Mouse (Mus musculus): ENCODE results near the gene Sipa1l3. TPM values are rescaled to one million over a fixed set of nuclear protein-coding genes. Genes with fewer than 3 reads are reported as not detected.

The Sipa1l3 gene
- polyA plus RNA-seq, 1 experiment from 2014 or later: 15.6 TPM

DNA sequence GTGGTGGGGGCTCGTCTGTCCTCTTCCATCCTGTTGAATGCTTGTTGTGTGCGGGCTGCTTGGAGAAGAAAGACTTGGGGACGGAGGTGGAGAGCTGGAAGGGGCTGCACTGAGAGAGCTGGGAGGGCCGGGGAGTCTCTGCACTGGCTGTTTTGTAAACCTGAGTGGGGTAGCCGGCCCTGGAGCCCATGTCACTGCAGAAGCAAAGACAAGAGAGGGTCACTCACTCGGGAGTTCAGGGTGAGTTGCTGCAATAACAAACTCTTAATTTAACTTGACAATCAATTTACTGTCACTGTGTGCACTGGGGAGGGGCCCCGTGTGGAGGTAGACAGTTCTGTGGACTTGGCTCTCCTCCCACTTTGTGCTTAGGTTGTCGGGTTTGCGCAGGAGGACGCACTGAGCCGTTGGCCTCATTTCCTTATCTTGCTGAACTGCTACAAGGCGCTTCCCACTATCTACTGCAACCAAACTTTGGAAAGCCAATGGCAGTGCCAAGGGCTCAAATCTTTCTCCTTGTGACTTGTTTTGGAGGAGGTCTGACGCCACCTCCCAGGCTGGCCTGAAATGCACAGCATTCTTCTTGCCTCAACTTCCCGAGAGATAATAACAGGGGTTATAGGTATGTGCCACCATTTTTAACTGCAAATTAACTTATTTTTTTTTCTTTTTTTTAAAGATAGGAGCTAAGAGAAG is 179.3 kb downstream of the Sipa1l3 start:
- no peak overlapping the region for H3K4me3 ChIP-seq (ENCODE audit: low read depth, low read length)
- H3K4me1 ChIP-seq (ENCODE audit: control insufficient read depth, insufficient read depth, low read length): peaks cover 12% of the 10 kb centered on the region; the same call in 1 of the 2 replicates
- no peak for ATAC-seq (ENCODE audit: low read depth)
- no peak overlapping the region for H3K4me2 ChIP-seq (ENCODE audit: low read depth, low read length)
- no peak overlapping the region for H3K27ac ChIP-seq (replicated peaks; ENCODE audit: low read depth, low read length)
- H3K9ac ChIP-seq (ENCODE audit: low read depth, low read length): no peak overlapping the region
- 72% methylated on average over 14 of the region's 14 CpGs for WGBS
- 0 out of 2 replicates have a peak, but pooled peaks cover 19% of the 10 kb centered on the region for H3K36me3 ChIP-seq (ENCODE audit: control insufficient read depth, insufficient read depth, low read length)
- DNase-seq (ENCODE audit: low spot score): no peak
- H3K9me3 ChIP-seq (ENCODE audit: control insufficient read depth, low read length): no peaks in the 10 kb centered on the region
- H3K27me3 ChIP-seq (replicated peaks; ENCODE audit: control insufficient read depth, insufficient read depth, low read length): no peaks in the 10 kb centered on the region

DNA sequence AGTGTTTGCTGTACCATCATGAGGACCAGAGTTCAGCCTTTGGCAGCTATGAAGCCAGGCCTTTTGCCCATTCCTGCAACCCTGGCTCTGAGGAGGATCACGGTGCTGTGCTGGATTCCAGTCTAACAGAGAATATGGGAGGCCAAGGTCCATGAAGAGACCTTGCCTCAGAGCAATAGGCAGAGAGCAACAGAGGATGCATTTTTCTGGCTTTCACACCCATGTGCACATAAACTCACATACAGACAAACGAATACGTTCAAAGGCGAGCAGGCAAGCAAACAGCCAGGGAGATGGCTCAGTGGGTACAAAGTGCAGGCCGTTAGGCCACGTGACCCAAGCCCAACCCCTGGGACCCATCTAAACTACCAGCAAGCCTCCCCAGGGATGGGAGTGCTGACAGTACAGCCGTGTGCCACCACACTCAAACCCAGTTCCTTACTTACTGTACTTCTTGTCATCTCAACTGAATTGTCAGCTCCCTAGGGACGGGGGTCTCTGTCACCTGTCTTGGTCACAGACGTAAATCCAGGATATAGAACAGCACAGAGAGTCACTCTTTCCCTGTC is 180.0 kb downstream of the Sipa1l3 start:
- H3K9me3 ChIP-seq (ENCODE audit: control insufficient read depth, low read length): no peaks in the 10 kb centered on the region
- H3K4me2 ChIP-seq (ENCODE audit: low read depth, low read length): no peak overlapping the region
- ATAC-seq (ENCODE audit: low read depth): no peak

DNA sequence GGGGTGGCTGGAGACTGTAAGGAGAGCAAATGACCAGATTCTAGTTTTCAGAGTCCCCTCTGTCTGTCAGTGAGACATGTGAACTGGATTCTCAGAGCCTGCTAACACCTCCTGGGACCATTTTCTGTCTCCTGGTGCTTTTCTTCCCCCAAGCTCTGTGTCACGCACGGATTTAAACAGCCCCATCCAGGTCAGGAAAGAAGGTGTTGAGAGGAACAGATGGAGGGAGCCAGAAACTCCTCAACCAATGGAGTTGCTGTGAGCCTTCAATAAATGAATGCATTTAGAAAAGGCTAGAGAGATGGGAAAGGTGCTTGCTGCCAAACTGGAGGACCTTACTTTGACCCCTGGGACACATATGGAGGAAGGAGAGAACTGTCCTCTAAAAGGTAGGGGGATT is 180.7 kb downstream of the Sipa1l3 start:
- Histone ChIP-seq H3K9ac (ENCODE audit: low read depth, low read length) (no peak overlapping the region), H3K4me2 (ENCODE audit: low read depth, low read length) (no peak overlapping the region), H3K4me3 (ENCODE audit: low read depth, low read length) (no peak overlapping the region), H3K27ac (replicated peaks; ENCODE audit: low read depth, low read length) (no peak overlapping the region), H3K4me1 (ENCODE audit: control insufficient read depth, insufficient read depth, low read length) (peaks cover 12% of the 10 kb centered on the region; the same call in 1 of the 2 replicates), H3K36me3 (ENCODE audit: control insufficient read depth, insufficient read depth, low read length) (peaks cover 28% of the 10 kb centered on the region; the same call in 1 of the 2 replicates), H3K9me3 (ENCODE audit: control insufficient read depth, low read length) (no peaks in the 10 kb centered on the region), H3K27me3 (replicated peaks; ENCODE audit: control insufficient read depth, insufficient read depth, low read length) (no peaks in the 10 kb centered on the region)
- WGBS: 75% methylated on average over 2 of the region's 2 CpGs
- ATAC-seq (ENCODE audit: low read depth) (no peak), DNase-seq (ENCODE audit: low spot score) (no peak)

More for the DNA sequence above, 180.0 kb downstream of the Sipa1l3 start:
- no peaks in the 10 kb centered on the region for H3K27me3 ChIP-seq (replicated peaks; ENCODE audit: control insufficient read depth, insufficient read depth, low read length)
- H3K4me3 ChIP-seq (ENCODE audit: low read depth, low read length): no peak overlapping the region
- no peak overlapping the region for H3K27ac ChIP-seq (replicated peaks; ENCODE audit: low read depth, low read length)
- WGBS: 84% methylated on average over 9 of the region's 9 CpGs
- peaks cover 21% of the 10 kb centered on the region; the same call in 1 of the 2 replicates for H3K36me3 ChIP-seq (ENCODE audit: control insufficient read depth, insufficient read depth, low read length)
- no peak for DNase-seq (ENCODE audit: low spot score)
- H3K9ac ChIP-seq (ENCODE audit: low read depth, low read length): no peak overlapping the region
- peaks cover 12% of the 10 kb centered on the region; the same call in 1 of the 2 replicates for H3K4me1 ChIP-seq (ENCODE audit: control insufficient read depth, insufficient read depth, low read length)

DNA sequence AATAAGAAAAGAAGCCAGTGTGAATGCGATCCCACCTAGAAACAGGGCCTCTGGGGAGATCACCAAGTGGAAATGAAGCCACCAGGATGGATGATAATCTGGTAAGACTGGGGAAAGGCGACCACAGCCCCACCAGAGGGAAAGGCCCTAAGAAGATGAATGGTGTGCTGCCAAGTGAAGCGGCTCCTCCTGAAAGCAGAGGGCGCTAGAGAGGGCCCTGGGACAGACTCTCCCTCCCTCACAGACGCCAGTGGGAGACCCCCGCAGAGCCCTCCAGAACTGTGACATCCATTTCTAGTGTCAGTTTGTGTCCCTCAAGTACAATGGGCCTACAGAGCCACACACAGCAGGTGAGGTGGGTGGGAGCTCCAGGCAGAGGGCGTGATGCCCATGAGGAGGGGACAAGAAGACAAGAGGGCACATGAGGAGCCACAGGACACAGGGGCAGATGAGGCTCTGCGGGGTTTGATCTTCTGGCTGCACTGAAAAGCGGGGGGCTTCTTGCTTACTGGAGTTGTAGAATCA is 181.6 kb downstream of the Sipa1l3 start:
- H3K27me3 ChIP-seq (replicated peaks; ENCODE audit: control insufficient read depth, insufficient read depth, low read length): no peaks in the 10 kb centered on the region
- no peak overlapping the region for H3K4me2 ChIP-seq (ENCODE audit: low read depth, low read length)
- H3K27ac ChIP-seq (replicated peaks; ENCODE audit: low read depth, low read length): no peak overlapping the region
- H3K4me1 ChIP-seq (ENCODE audit: control insufficient read depth, insufficient read depth, low read length): peaks cover 5% of the 10 kb centered on the region; the same call in 1 of the 2 replicates
- H3K36me3 ChIP-seq (ENCODE audit: control insufficient read depth, insufficient read depth, low read length): peaks cover 37% of the 10 kb centered on the region
- no peak for DNase-seq (ENCODE audit: low spot score)
- no peaks in the 10 kb centered on the region for H3K9me3 ChIP-seq (ENCODE audit: control insufficient read depth, low read length)
- ATAC-seq (ENCODE audit: low read depth): no peak
- 65% methylated on average over 9 of the region's 9 CpGs for WGBS
- H3K9ac ChIP-seq (ENCODE audit: low read depth, low read length): no peak overlapping the region
- H3K4me3 ChIP-seq (ENCODE audit: low read depth, low read length): no peak overlapping the region

DNA sequence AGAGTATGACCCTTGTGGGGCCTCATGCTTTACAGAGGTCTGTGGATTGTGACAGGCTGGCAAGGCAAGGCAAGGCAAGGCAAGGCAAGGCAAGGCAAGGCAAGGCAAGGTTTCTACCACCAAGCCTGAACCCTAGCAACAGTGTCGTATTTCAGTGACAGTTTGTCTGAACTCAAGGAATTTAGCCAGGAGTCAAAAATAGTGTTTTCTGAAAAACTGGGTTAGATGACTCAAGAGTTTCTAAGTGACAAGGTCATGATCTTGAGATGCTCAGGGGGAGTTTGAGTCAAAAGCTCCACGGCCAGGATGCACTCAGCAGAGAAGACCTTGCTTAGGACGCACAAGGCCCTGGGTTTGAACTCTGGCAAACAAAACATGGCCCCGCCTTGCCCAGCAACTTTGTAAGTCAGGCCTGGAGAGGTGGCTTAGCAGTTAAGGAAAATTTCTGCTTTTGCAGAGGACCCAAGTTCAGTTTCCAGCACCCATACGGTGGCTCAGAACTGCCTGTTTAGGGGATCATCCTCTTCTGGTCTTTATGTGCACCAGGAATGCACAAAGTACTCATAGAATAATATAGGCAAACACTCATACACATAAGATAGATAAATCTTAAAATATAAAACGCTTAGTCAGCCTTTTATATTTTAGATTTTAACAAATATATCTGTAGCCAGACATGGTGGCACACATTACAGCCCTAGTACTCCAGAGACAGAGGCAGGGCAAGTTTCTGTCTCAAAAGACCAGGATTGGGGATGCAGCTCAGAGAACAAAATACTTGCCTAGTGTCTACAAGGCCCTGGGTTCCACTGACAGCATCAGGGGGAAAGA is 182.4 kb downstream of the Sipa1l3 start:
- Histone ChIP-seq H3K4me3 (ENCODE audit: low read depth, low read length) (no peak overlapping the region), H3K9me3 (ENCODE audit: control insufficient read depth, low read length) (no peaks in the 10 kb centered on the region), H3K27ac (replicated peaks; ENCODE audit: low read depth, low read length) (no peak overlapping the region), H3K36me3 (ENCODE audit: control insufficient read depth, insufficient read depth, low read length) (peaks cover 45% of the 10 kb centered on the region), H3K4me1 (ENCODE audit: control insufficient read depth, insufficient read depth, low read length) (no peaks in the 10 kb centered on the region), H3K4me2 (ENCODE audit: low read depth, low read length) (no peak overlapping the region), H3K9ac (ENCODE audit: low read depth, low read length) (no peak overlapping the region), H3K27me3 (replicated peaks; ENCODE audit: control insufficient read depth, insufficient read depth, low read length) (no peaks in the 10 kb centered on the region)
- ATAC-seq (ENCODE audit: low read depth) (no peak), DNase-seq (ENCODE audit: low spot score) (no peak)
- 73% methylated on average over 6 of the region's 6 CpGs for WGBS

DNA sequence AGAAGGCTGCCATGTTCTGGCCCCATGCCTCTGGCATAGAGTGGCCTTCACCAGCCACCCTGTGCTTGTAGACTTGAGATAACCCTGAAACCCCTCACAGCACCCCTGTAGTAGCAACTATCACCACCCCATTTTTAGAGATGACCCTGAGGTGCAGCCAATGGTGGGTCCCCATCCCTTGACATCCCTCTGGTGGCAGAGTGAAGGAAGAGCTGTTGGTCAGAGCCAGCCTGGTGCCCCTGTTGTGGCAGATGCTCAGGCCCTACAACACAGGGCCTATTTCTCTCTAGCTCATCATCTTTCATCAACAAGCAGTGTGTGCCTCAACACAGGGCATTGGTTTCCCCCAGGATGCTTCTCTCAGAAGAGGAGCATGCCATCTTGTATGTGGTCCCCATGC is 183.2 kb downstream of the Sipa1l3 start:
- H3K4me1 ChIP-seq (ENCODE audit: control insufficient read depth, insufficient read depth, low read length): no peaks in the 10 kb centered on the region
- no peak overlapping the region for H3K4me2 ChIP-seq (ENCODE audit: low read depth, low read length)
- H3K9ac ChIP-seq (ENCODE audit: low read depth, low read length): no peak overlapping the region
- H3K4me3 ChIP-seq (ENCODE audit: low read depth, low read length): no peak overlapping the region
- no peaks in the 10 kb centered on the region for H3K27me3 ChIP-seq (replicated peaks; ENCODE audit: control insufficient read depth, insufficient read depth, low read length)
- H3K27ac ChIP-seq (replicated peaks; ENCODE audit: low read depth, low read length): no peak overlapping the region
- DNase-seq (ENCODE audit: low spot score): no peak
- peaks cover 53% of the 10 kb centered on the region for H3K36me3 ChIP-seq (ENCODE audit: control insufficient read depth, insufficient read depth, low read length)
- no peaks in the 10 kb centered on the region for H3K9me3 ChIP-seq (ENCODE audit: control insufficient read depth, low read length)
- no peak for ATAC-seq (ENCODE audit: low read depth)

DNA sequence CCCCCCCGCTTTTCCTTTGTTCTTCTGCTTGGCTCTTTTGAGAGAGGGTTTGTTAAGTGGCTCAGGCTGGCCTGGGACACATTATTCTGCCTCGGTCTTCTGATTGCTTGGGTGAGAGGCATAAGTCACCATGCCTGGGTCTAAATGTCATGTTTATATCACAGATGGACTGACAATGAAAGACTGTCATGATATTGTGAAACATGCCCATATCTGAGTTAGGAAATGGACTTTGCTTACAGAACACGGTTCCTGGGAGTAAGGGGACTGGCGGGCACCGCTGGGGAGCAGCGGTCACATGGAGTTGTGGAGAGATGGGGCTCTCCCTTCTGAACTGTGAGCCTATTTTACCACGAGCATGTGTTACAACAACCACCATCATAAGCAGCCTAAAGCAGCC is 184.3 kb downstream of the Sipa1l3 start:
- H3K36me3 ChIP-seq (ENCODE audit: control insufficient read depth, insufficient read depth, low read length): peaks cover 61% of the 10 kb centered on the region
- ATAC-seq (ENCODE audit: low read depth) (no peak), DNase-seq (ENCODE audit: low spot score) (no peak)
- H3K9me3 ChIP-seq (ENCODE audit: control insufficient read depth, low read length): no peaks in the 10 kb centered on the region
- no peak overlapping the region for H3K27ac ChIP-seq (replicated peaks; ENCODE audit: low read depth, low read length)
- H3K4me1 ChIP-seq (ENCODE audit: control insufficient read depth, insufficient read depth, low read length): no peaks in the 10 kb centered on the region
- no peak overlapping the region for H3K4me3 ChIP-seq (ENCODE audit: low read depth, low read length)
- no peak overlapping the region for H3K9ac ChIP-seq (ENCODE audit: low read depth, low read length)
- no peak overlapping the region for H3K4me2 ChIP-seq (ENCODE audit: low read depth, low read length)
- WGBS: 68% methylated on average over 6 of the region's 7 CpGs
- no peaks in the 10 kb centered on the region for H3K27me3 ChIP-seq (replicated peaks; ENCODE audit: control insufficient read depth, insufficient read depth, low read length)

DNA sequence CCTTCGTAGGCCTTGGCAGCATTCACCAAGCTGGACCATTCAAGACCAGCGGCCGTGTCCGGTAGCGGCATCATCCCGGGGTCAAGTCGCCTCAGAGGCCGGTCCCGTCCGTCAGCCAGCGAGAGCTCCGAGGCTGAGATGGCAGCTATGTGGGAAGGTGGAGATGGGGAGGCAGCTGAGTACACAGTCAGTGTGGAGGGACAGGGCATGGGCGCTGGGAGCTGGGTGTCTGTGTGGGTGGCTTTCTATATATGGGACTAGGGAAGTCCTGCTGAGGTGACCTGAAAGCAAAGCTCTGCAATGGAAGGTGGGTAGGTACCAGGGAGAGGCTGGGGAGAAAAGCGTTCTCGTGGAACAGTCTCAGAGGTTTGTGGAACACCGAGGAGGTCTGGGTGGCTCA is 189.5 kb downstream of the Sipa1l3 start:
- Histone ChIP-seq H3K4me1 (ENCODE audit: control insufficient read depth, insufficient read depth, low read length) (no peaks in the 10 kb centered on the region), H3K27ac (replicated peaks; ENCODE audit: low read depth, low read length) (no peak overlapping the region), H3K27me3 (replicated peaks; ENCODE audit: control insufficient read depth, insufficient read depth, low read length) (no peaks in the 10 kb centered on the region), H3K4me3 (ENCODE audit: low read depth, low read length) (no peak overlapping the region), H3K36me3 (ENCODE audit: control insufficient read depth, insufficient read depth, low read length) (peaks cover 82% of the 10 kb centered on the region), H3K9me3 (ENCODE audit: control insufficient read depth, low read length) (no peaks in the 10 kb centered on the region), H3K4me2 (ENCODE audit: low read depth, low read length) (no peak overlapping the region), H3K9ac (ENCODE audit: low read depth, low read length) (no peak overlapping the region)
- no peak for ATAC-seq (ENCODE audit: low read depth)
- no peak for DNase-seq (ENCODE audit: low spot score)
- WGBS: 93% methylated on average over 16 of the region's 16 CpGs

All from embryonic facial prominence, embryonic 14.5 days (tissue).